Mouse (Mus musculus) frontal cortex, postnatal 10 days (tissue): Measurements from ENCODE around the gene Gm20532.
A peak's percentile ranks its signal among the peaks of the same experiment; 100 is the strongest.

Experiments
- DNase-seq, 2 experiments: peaks; one replicate each; pipeline ENCODE4 v3.0.0; 2022; ENCODE audit warnings: low spot score in 2 of 2, mixed read lengths in 1 of 2

The Gm20532 gene

DNA sequence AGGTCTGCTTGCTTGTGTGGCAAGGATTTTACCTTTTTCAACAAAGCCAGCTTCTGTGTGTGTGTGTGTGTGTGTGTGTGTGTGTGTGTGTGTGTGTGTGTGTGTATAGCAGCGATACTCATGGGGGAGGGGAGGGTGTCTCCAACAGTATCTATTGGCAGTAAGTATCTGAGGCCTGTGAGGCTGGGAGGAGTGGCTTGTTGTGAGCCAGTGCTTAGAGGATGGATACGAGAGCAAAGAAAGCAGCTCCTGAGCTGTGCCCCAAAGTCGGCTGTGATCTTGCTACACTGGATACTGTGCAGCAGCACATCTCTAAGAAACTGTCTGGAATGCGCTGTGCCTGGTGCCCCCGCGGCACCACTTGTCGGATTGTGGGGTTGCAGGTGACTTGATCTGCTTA is 31.5 kb downstream of the Gm20532 start:
- no peak for DNase-seq

DNA sequence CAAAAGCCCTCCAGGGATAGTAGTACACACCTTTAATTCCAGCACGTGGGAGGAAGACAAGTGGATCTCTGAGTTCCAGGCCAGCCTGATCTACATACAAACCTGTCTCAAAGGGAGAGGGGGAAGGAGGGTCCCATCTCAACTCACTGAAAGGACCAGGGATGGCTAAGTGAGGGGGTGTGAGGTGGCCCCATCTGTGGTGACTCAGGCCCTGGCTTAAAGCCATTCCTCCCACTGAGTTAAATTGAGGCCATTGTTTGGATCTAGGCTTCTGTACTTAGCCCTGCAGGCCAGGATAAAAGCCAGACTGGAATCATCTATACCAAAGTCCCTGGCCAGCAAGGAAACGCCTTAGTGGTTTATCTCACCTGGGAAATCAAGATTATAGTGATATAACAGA is 34.8 kb downstream of the Gm20532 start:
- no peak for DNase-seq

DNA sequence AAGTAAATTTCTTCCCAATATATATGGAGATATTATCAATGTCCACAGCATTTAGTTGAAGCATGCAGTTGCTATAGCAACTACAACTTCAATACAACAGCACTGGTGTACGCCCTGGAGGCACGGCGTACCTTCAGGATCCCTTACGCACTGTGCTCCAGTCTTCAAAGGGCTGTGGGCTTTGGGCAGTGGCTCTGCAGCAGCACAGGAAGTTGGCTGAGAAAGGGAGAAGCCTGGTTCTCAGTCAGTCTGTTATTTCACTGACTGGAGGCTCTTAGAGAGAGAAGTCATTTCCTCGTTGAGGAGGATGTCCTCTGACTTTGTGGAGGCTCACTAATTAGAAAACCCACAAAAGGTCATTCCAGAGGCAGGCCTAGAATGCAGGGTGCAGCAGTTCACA is 36.5 kb downstream of the Gm20532 start:
- no peak for DNase-seq

DNA sequence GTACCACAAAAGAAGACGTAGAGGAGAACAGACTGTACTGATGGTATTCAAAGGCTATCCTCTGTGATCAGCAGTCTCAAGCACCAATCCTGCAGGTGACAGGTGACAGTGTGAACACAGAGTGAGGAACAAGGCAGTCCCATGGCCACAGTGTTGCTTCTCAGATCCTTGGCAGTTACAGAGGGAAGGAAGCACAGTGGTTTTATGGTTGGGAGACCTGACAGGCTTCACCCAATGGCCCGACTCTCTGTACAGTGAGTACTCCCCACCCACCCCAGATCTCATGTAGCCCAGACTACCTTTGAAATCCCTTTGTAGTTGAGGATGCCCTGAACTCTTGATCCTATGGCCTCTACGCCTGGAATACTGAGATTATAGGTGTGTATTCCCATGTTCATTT is 39.0 kb downstream of the Gm20532 start:
- DNase-seq: no peak

DNA sequence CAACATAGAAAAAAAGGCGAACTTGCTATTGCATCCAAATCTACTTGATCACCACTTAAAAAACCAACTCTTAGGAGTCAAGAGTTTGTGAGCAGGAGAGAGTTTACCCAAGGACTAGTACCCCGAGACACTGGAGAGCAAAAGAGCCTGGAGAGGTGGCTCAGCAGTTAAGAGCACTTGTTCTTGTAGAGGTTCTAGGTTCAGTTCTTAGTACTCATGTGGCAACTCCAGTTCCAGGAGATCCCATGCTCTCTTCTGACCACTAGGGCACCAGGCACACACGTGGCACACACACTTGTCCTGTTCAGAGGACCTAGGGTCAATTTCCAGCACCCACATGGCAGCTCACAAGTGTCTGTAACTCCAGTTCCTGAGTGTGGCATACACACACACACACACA is 39.6 kb downstream of the Gm20532 start:
- DNase-seq: no peak

DNA sequence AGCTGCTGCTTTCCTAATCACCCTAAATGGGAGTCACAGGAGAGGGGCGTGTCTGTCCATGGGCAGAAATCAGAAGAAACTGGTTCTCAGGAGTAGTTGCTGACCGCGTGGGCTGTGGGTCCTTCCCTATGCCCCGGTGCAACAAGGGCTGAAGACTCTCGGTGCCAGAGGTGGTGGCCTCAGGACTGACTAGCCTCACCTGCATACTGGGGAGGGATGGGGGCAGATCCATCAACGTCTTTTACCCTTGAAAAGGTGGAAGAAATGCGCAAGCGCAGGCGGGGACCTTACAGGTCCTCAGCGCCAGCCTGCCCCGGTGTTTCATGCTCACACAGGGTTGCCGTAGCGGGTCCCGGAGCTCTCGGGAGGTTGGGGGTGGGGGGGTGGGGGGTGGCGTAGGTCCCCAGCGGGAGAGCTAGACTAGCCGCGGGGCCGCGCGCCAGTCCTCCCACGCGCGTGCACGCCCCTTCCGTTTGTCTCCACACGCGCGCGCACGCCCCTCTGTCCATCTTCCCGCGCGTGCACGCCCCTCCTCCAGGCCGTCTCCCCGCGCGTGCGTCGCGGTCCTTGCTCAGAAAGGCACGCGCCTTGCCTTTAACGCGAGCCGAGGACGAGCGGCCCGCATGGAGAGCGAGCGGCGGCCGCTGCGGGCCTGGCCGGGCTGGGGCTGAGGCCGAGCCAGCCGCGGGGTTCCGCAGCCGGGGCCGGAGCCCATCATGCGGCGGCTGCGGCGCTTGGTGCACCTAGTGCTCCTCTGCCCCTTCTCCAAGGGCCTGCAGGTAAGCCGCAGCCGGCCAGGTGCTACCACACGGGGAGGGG is 41.7 kb downstream of the Gm20532 start, which contains the start of gene Fam69b:
Gene Fam69b (plus strand): TSS at position 537 of the 819 bp plus-strand sequence.
- DNase-seq: peak; percentile 82 to 85

DNA sequence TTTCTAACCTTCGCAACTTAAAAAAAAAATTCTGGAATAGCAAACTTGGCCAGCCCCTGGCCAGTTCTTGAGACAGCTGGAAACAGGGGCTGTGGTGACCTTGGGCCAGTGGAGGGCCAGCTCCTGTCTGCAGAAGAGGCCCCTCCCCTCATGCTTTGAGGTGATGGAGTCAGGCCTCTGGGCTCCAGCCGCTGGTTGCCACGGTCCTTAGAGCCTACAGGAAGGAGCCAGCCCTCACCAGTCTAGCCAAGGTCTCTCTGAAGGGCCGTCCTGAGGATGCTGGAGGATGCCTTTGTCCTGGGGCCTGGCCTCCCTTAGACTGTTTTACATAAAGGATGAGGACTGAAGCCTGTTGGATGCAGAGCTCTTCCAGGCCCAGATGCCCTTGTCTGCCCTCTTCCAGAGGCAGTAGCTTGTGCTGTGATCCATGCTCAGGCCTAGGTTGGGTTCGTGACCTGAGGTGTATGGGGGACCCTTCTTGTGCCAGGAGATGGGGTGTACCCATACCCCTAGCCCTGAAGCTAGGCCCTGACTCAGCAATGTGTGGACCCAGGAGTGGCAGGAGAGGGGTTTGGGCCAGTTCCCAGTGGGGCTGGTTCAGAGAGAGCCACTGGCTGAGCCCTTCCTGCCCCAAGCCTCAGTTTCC is 42.5 kb downstream of the Gm20532 start:
- DNase-seq: no peak

DNA sequence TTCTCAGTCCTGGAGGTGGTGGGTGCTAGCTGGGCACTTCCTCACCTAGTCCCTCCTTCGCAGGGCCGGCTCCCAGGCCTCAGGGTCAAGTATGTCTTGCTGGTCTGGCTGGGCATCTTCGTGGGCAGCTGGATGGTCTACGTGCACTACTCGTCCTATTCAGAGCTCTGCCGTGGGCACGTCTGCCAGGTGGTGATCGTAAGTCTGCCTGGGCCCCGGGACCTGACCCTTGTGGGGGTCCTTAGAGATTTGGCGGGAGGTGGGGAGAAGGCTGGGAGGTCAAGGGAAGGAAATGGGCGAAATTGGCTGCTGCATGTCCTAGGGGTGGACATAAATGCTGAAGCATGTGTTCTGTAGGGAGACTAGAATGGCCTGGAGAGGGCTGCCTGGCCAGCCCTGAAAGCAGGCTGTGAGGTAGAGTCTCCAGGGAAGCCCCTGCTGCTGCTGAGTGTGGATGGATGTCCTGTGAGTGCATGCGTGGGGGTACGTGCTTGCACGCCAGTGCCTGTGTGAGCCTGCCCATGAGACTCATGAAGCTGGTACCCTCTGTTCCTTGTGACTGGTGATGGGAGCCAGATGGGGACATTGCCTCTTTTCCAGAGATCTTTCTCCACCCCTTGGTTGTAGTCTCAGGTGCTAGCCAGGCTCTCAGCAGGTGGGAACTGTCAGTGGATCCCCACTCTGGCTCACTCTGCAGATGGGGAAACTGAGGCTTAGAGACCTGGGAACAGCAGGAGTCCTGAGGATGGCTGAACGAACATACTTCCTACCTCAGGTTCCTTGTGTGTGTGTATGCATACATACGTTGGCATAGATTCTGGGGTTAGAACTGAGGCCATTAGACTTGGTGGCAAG is 46.3 kb downstream of the Gm20532 start:
- no peak for DNase-seq

DNA sequence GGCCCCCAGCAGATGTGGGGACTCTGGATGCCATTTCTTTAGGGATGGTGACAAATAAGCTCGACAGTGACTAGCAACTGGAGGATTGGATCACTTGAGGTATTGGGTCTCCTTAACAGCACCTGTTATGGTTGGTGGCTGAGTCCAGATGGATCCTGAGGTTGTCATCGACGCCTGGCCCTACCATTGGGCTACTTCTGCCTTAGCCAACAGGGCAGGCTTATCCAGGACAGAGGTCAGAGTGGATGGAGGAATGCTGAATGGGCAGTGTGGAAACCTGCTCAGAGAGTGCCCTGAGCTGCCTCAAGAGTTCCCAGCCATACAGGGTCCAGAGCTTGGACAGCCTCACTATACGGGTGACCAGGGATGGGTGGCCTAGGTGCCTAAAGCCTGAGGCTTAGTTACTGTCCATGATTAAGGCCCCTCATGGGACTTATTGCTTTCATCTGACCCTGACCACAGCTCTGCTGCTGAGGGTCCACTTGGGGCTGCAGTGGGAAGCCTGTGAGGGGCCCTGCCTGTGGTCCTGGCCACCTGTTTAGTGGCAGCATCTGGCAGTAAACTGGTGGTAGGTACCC is 47.6 kb downstream of the Gm20532 start:
- DNase-seq: no peak

DNA sequence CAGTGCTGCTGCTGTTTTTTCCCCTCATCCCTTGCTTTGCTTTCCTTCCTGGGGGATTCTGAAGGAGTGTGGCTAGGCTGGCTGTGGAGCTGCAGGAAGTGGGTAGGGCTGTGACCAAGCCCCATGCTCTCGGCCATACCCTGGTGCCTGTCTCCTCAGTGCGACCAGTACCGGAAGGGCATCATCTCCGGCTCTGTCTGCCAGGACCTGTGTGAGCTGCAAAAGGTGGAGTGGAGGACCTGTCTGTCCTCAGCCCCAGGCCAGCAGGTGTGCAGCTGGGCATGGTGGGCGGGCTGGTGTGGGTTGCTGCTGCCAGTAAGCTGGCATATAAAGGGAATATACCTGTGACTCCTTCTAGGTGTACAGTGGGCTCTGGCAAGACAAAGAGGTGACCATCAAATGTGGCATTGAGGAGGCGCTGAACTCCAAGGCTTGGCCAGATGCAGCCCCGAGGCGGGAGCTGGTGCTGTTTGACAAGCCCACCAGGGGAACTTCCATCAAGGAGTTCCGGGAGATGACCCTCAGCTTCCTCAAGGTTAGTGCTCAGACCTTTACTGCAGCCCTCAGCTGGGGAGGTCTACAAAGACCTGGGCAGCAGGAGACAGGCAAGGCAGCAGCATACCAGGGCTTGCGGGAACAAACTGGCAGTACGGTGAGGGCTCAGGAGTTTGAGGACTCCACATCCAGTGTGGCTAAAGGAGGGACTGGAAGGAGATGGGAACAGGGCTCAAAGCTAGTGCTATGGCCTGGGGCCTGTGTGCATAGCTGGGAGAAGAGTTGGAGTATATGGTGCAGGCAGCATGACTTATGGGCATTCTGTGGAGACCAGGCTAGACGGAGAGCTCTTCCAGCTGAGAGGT is 48.4 kb downstream of the Gm20532 start:
- DNase-seq: no peak

DNA sequence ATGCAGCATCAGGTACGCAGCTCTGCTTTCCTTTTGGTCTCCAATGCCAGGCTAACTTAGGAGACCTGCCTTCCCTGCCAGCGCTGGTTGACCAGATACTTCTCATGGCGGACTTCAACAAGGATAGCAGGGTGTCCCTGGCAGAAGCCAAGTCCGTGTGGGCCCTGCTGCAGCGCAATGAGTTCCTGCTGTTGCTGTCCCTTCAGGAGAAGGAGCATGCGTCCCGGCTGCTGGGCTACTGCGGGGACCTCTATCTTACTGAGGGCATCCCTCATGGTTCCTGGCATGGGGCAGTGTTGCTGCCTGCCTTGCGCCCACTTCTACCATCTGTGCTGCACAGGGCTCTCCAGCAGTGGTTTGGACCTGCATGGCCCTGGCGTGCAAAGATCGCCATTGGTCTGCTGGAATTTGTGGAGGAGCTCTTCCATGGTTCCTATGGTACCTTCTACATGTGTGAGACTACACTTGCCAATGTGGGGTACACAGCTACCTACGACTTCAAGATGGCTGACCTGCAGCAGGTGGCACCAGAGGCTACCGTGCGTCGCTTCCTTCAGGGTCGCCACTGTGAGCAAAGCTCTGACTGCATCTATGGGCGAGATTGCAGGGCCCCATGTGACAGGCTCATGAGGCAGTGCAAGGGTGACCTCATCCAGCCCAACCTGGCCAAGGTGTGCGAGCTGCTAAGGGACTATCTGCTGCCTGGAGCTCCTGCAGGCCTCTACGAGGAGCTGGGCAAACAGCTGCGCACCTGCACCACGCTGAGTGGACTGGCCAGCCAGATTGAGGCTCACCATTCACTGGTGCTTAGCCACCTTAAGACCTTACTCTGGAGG is 49.3 kb downstream of the Gm20532 start:
- DNase-seq: no peak

DNA sequence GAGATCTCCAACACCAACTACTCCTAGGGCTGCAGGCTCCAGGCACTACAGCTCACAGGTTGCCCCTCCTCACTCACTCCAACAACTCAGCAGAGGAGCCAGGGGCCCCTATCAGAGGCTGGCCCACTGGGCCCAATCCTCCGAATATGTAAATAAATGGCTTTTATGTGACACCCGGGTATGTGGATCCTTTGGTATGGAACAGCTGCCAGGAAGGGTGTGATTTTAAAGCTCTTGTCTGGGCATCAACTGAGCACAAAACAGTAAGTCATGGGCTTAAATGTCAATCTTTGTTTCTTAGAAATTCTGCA is 49.8 kb downstream of the Gm20532 start:
- DNase-seq: no peak

DNA sequence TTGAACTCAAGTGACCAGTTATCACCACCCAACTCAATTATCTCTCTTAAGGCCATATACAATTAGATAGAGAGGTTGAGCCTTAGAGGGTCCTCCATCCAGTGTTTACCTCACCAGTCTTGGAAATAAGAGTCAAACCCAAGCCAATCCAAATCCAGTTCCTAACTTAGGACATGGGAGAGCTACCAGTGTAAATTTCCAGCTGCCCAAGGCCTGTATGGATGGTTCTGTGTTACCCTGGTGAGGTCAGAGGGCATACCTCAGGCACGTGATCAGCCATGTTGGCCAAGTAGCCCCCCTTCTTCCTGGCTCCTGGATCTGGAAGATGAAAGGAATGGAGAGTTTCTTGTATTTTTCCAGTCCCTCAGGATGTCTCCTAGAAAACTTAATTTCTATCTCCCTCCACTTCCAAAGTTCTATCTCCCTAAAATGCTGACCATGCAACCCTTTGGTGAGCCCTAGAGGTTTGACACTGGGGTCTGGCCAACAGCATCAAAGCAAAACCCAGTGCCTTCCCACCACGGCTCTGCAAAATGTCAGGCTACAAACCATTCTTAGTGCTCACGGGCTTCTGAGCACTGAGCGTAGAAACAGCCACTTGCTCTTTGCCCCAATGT is 51.0 kb downstream of the Gm20532 start:
- no peak for DNase-seq

DNA sequence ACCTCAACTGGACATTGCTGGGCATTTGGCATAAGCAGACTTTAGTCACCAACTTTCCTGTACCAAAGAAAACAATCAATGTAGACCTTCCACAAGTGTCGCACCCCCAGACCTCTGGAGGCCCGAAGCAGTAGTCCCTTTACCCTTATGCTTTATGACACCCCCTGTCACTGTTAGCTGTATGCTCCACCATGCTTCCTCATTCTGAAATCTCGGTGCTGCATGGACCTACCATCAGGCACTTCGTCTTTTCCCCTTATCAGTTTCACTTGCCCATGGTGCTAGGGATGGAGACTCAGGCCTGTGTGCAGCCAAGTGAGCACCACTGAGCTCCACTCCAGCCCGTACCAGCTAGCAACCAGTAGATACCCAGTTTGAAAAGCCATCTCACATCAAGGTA is 51.6 kb downstream of the Gm20532 start:
- DNase-seq: no peak

DNA sequence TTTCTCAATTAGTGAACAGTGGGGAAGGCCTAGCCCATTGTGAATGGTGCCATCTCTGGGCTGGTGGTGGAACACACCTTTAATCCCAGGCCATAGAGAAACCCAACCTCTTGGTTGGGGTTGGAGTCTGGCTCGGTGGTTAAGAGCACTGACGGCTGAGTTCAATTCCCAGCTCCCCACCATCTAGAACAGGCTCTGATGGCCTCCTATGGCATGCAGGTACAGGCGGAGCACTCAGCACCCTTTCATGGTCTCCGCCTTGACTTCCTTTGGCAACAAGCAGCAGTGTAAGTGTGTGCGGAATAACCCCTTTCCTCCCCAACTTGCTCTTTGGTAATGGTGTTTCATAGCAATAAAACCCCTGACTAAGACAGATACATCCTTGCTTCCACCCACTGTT is 52.1 kb downstream of the Gm20532 start:
- no peak for DNase-seq

DNA sequence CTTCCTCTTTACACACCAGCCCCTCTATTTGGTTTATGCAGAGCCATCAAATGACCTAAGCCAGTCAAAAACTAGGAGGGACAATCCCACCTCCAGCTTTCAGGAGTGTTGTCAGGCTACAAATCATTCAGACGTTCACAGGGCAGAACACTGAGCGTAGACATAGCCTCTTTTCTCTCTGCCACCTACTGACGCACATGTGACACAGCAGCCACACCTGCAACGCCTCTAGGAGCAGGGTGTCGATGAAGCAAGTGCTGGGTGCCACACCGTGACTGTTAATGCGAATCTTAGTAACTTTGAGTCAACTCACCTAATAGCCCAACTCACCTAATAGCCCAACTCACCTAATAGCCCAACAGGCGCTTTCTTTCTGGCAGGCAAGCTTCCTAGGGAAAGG is 52.6 kb downstream of the Gm20532 start:
- DNase-seq: no peak

DNA sequence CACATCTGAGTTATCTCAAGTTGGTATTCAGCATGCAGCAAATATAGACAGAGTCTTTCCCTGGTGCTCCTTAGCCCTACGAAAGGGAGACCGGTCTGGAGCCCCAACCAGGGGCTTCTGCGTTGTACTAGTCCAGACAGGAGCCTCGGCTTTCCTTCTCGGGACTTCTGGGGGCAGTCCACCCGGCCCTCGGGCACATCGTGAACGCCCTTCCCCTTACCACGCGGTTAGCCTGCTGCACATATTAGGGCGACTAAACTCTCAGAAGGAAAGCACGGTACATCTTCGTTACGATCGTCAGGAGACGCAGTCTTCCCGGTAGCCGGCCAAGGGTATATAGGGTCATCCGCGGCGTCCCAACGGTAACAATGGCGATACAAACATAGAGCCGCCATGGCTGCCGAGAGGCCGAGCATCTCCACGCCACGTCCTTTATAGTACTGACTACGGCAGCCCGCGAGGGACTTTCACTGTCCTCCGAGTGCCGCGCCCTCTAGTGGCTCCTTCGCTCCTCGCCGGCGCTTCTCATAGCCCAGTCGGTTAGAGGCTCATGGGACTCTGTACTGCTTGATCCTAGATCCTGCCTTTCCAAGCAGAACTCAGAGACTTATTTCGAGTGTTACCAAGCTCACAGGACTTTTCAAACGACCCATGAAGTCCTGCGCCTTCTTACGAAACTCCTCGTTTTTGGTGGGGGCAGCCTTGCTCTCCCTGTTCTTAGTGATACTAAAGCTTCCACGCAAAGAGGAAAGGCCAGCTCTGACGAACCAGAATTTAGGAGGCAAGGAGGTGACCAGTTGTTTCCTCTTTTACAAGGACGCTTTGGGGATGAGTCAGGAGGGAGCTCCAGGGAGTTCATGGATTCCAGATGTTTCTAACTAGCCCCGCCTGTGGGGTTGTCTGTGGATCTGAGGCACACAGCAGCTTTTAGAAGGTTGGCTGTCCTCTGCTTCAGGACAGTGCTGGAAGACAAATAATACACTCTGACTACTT is 53.7 kb downstream of the Gm20532 start:
- DNase-seq: peak; percentile 85 to 96

DNA sequence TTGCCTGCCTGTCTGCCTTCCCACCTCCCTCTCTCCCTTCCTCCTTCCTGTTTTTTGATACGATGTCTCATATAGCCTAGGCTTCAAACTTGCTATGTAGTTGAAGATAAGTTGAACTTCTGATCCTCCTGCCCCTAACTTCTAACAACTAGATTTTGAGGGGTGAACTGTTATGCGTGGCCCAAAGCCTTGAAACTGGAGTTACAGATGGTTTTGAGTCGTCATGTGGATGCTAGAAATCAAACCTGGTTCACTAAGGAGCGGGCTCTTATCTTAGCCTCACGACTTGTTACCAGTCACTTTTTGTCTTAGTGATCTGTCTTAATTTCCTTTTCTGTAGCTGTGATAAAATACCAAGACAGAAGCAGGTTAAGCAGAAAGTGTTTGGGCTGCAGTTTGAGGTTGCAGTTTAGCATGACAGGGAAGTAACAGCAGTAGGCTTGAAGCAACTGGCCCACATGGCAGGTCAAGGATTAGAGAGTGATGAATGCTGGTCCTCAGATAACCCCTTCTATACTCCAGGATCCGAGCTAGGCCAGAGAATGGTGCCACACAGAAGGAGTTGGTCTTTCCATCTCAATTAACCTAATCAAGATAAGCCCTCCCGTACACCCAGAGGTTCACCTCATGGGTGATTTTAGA is 54.7 kb downstream of the Gm20532 start:
- DNase-seq: no peak
